Mouse (Mus musculus) heart, postnatal 0 days (tissue): ENCODE data around the gene Mob3c.

ENCODE experiments used
- CTCF ChIP-seq: IDR thresholded peaks from 2 replicates; pipeline ENCODE4 v1.5.1; 2016; ENCODE audit warnings: antibody characterized with exemption, control low read depth, low read depth
- EP300 ChIP-seq: IDR thresholded peaks from 2 replicates; pipeline ENCODE4 v1.6.1; 2016; ENCODE audit warnings: antibody characterized with exemption, low read depth

- TF ChIP-seq CTCF (no peak), EP300 (no peak)
Measured at GRCm38 (mm10) chr4:115848990-115849677, 21.2 kb downstream of the Mob3c start.
